Mouse (Mus musculus): ENCODE data around the gene Miga2. TPM values are rescaled to one million over a fixed set of nuclear protein-coding genes. Genes with fewer than 3 reads are reported as not detected.
A peak's percentile ranks its signal among the peaks of the same experiment; 100 is the strongest.

Gene Miga2
- polyA plus RNA-seq, 1 experiment from 2014 or later: 22.9 TPM

GRCm38 (mm10) chr2:30365281-30366069, 1.4 kb downstream of the Miga2 start:
- Histone ChIP-seq H3K9ac (ENCODE audit: low read depth, low read length) (peak overlapping the region; percentile 90), H3K4me3 (ENCODE audit: low read depth, low read length) (peak overlapping the region; percentile 98), H3K27me3 (ENCODE audit: control insufficient read depth, insufficient read depth, low read length) (no peaks in the 10 kb centered on the region), H3K4me1 (ENCODE audit: control insufficient read depth, insufficient read depth, low read length) (peaks cover 15% of the 10 kb centered on the region), H3K27ac (ENCODE audit: low read depth, low read length) (no peak overlapping the region; the same call in 1 of the 2 replicates), H3K4me2 (peak overlapping the region; percentile 85), H3K36me3 (ENCODE audit: control insufficient read depth, insufficient read depth, low read length) (peaks cover 26% of the 10 kb centered on the region), H3K9me3 (replicated peaks; ENCODE audit: control insufficient read depth, low read length) (no peaks in the 10 kb centered on the region; the same call in 1 of the 2 replicates)
- no peak for ATAC-seq (replicated peaks; ENCODE audit: insufficient number of reproducible peaks, low FRiP score, low TSS enrichment)
- 82% methylated on average over 2 of the region's 2 CpGs for WGBS (ENCODE audit: insufficient replicate concordance)

GRCm38 (mm10) chr2:30366203-30366602, 2.2 kb downstream of the Miga2 start:
- Histone ChIP-seq H3K4me2 (0 out of 2 replicates have a peak overlapping the region, but pooled peaks have one; percentile 9), H3K4me1 (ENCODE audit: control insufficient read depth, insufficient read depth, low read length) (peaks cover 15% of the 10 kb centered on the region), H3K27ac (ENCODE audit: low read depth, low read length) (no peak overlapping the region), H3K9ac (ENCODE audit: low read depth, low read length) (no peak overlapping the region), H3K9me3 (replicated peaks; ENCODE audit: control insufficient read depth, low read length) (no peaks in the 10 kb centered on the region; the same call in 1 of the 2 replicates), H3K4me3 (ENCODE audit: low read depth, low read length) (no peak overlapping the region), H3K27me3 (ENCODE audit: control insufficient read depth, insufficient read depth, low read length) (no peaks in the 10 kb centered on the region), H3K36me3 (ENCODE audit: control insufficient read depth, insufficient read depth, low read length) (peaks cover 33% of the 10 kb centered on the region)
- WGBS (ENCODE audit: insufficient replicate concordance): 68% methylated on average over 5 of the region's 5 CpGs
- ATAC-seq (replicated peaks; ENCODE audit: insufficient number of reproducible peaks, low FRiP score, low TSS enrichment): no peak

- no peak for ATAC-seq (replicated peaks; ENCODE audit: insufficient number of reproducible peaks, low FRiP score, low TSS enrichment)
- peaks cover 65% of the 10 kb centered on the region for H3K36me3 ChIP-seq (ENCODE audit: control insufficient read depth, insufficient read depth, low read length)
- no peaks in the 10 kb centered on the region; the same call in 1 of the 2 replicates for H3K4me1 ChIP-seq (ENCODE audit: control insufficient read depth, insufficient read depth, low read length)
- H3K4me3 ChIP-seq (ENCODE audit: low read depth, low read length): no peak overlapping the region
- no peak overlapping the region for H3K9ac ChIP-seq (ENCODE audit: low read depth, low read length)
- no peaks in the 10 kb centered on the region for H3K27me3 ChIP-seq (ENCODE audit: control insufficient read depth, insufficient read depth, low read length)
- H3K9me3 ChIP-seq (replicated peaks; ENCODE audit: control insufficient read depth, low read length): no peaks in the 10 kb centered on the region
- H3K27ac ChIP-seq (ENCODE audit: low read depth, low read length): no peak overlapping the region
- 91% methylated on average over 8 of the region's 8 CpGs for WGBS (ENCODE audit: insufficient replicate concordance)
- H3K4me2 ChIP-seq: no peak overlapping the region
Observed at GRCm38 (mm10) chr2:30371544-30371943, 7.5 kb downstream of the Miga2 start.

- 96% methylated on average over 5 of the region's 5 CpGs for WGBS (ENCODE audit: insufficient replicate concordance)
- Histone ChIP-seq H3K4me2 (no peak overlapping the region), H3K9ac (ENCODE audit: low read depth, low read length) (no peak overlapping the region), H3K4me1 (ENCODE audit: control insufficient read depth, insufficient read depth, low read length) (no peaks in the 10 kb centered on the region), H3K9me3 (replicated peaks; ENCODE audit: control insufficient read depth, low read length) (no peaks in the 10 kb centered on the region), H3K27ac (ENCODE audit: low read depth, low read length) (no peak overlapping the region), H3K27me3 (ENCODE audit: control insufficient read depth, insufficient read depth, low read length) (no peaks in the 10 kb centered on the region), H3K4me3 (ENCODE audit: low read depth, low read length) (no peak overlapping the region), H3K36me3 (ENCODE audit: control insufficient read depth, insufficient read depth, low read length) (peaks cover 59% of the 10 kb centered on the region)
- ATAC-seq (replicated peaks; ENCODE audit: insufficient number of reproducible peaks, low FRiP score, low TSS enrichment): no peak
Observed at GRCm38 (mm10) chr2:30372726-30373125, 8.7 kb downstream of the Miga2 start.

GRCm38 (mm10) chr2:30375893-30376292, 11.9 kb downstream of the Miga2 start:
- H3K36me3 ChIP-seq (ENCODE audit: control insufficient read depth, insufficient read depth, low read length): peaks cover 55% of the 10 kb centered on the region
- WGBS (ENCODE audit: insufficient replicate concordance): 94% methylated on average over 10 of the region's 10 CpGs
- no peaks in the 10 kb centered on the region for H3K9me3 ChIP-seq (replicated peaks; ENCODE audit: control insufficient read depth, low read length)
- ATAC-seq (replicated peaks; ENCODE audit: insufficient number of reproducible peaks, low FRiP score, low TSS enrichment): no peak
- H3K4me2 ChIP-seq: no peak overlapping the region
- H3K4me1 ChIP-seq (ENCODE audit: control insufficient read depth, insufficient read depth, low read length): no peaks in the 10 kb centered on the region
- H3K27ac ChIP-seq (ENCODE audit: low read depth, low read length): no peak overlapping the region
- no peak overlapping the region for H3K4me3 ChIP-seq (ENCODE audit: low read depth, low read length)
- H3K9ac ChIP-seq (ENCODE audit: low read depth, low read length): no peak overlapping the region
- H3K27me3 ChIP-seq (ENCODE audit: control insufficient read depth, insufficient read depth, low read length): no peaks in the 10 kb centered on the region

- Histone ChIP-seq H3K4me1 (ENCODE audit: control insufficient read depth, insufficient read depth, low read length) (no peaks in the 10 kb centered on the region), H3K36me3 (ENCODE audit: control insufficient read depth, insufficient read depth, low read length) (peaks cover 51% of the 10 kb centered on the region), H3K4me2 (no peak overlapping the region), H3K27me3 (ENCODE audit: control insufficient read depth, insufficient read depth, low read length) (no peaks in the 10 kb centered on the region), H3K9ac (ENCODE audit: low read depth, low read length) (no peak overlapping the region), H3K27ac (ENCODE audit: low read depth, low read length) (no peak overlapping the region), H3K9me3 (replicated peaks; ENCODE audit: control insufficient read depth, low read length) (no peaks in the 10 kb centered on the region), H3K4me3 (ENCODE audit: low read depth, low read length) (no peak overlapping the region)
- 0 out of 2 replicates have a peak, but pooled peaks have one; percentile 24 for ATAC-seq (replicated peaks; ENCODE audit: insufficient number of reproducible peaks, low FRiP score, low TSS enrichment)
- WGBS (ENCODE audit: insufficient replicate concordance): 77% methylated on average over 5 of the region's 5 CpGs
Observed at GRCm38 (mm10) chr2:30377721-30378120, 13.7 kb downstream of the Miga2 start.

GRCm38 (mm10) chr2:30379307-30379706, 15.3 kb downstream of the Miga2 start:
- Histone ChIP-seq H3K4me2 (no peak overlapping the region), H3K27ac (ENCODE audit: low read depth, low read length) (no peak overlapping the region), H3K27me3 (ENCODE audit: control insufficient read depth, insufficient read depth, low read length) (no peaks in the 10 kb centered on the region), H3K36me3 (ENCODE audit: control insufficient read depth, insufficient read depth, low read length) (peaks cover 45% of the 10 kb centered on the region), H3K4me3 (ENCODE audit: low read depth, low read length) (no peak overlapping the region), H3K9ac (ENCODE audit: low read depth, low read length) (no peak overlapping the region), H3K4me1 (ENCODE audit: control insufficient read depth, insufficient read depth, low read length) (no peaks in the 10 kb centered on the region), H3K9me3 (replicated peaks; ENCODE audit: control insufficient read depth, low read length) (no peaks in the 10 kb centered on the region)
- WGBS (ENCODE audit: insufficient replicate concordance): 82% methylated on average over 7 of the region's 7 CpGs
- no peak for ATAC-seq (replicated peaks; ENCODE audit: insufficient number of reproducible peaks, low FRiP score, low TSS enrichment)

GRCm38 (mm10) chr2:30380564-30381376, 16.7 kb downstream of the Miga2 start:
- Histone ChIP-seq H3K27me3 (ENCODE audit: control insufficient read depth, insufficient read depth, low read length) (no peaks in the 10 kb centered on the region), H3K9me3 (replicated peaks; ENCODE audit: control insufficient read depth, low read length) (no peaks in the 10 kb centered on the region), H3K4me2 (peak overlapping the region; percentile 27; the same call in 1 of the 2 replicates), H3K36me3 (ENCODE audit: control insufficient read depth, insufficient read depth, low read length) (peaks cover 42% of the 10 kb centered on the region), H3K9ac (ENCODE audit: low read depth, low read length) (no peak overlapping the region), H3K27ac (ENCODE audit: low read depth, low read length) (peak overlapping the region; percentile 54; the same call in 1 of the 2 replicates), H3K4me1 (ENCODE audit: control insufficient read depth, insufficient read depth, low read length) (no peaks in the 10 kb centered on the region), H3K4me3 (ENCODE audit: low read depth, low read length) (no peak overlapping the region)
- no peak; the same call in 1 of the 2 replicates for ATAC-seq (replicated peaks; ENCODE audit: insufficient number of reproducible peaks, low FRiP score, low TSS enrichment)
- WGBS (ENCODE audit: insufficient replicate concordance): 84% methylated on average over 10 of the region's 10 CpGs
